Mouse (Mus musculus) spleen, embryonic (tissue): Measurements from ENCODE around the gene Atp6ap1.

ENCODE experiments used
- CTCF ChIA-PET: fragments of 350-600 bp; sonication (Branson Sonifier 250); formaldehyde crosslinking; loops from one replicate; lab custom pipeline; 2022; lab: Charles Lee

Atp6ap1 gene

GRCm38 (mm10) chrX:74299721-74300120 lies 2.8 kb downstream of the Atp6ap1 start:
- CTCF ChIA-PET = no interaction called here

- CTCF ChIA-PET = interaction anchor here (0.6 kb wide), 1 partner anchor 58 kb away, joined by 3 read pairs; no protein-coding TSS in a partner anchor
These were observed 8.2 kb downstream of the Atp6ap1 start, which contains the start of gene Gdi1 for GRCm38 (mm10) chrX:74304867-74305700. Gene Gdi1 (plus strand): TSS chrX:74304998.

GRCm38 (mm10) chrX:74312540-74313464 lies 15.9 kb downstream of the Atp6ap1 start, which contains the start of gene Fam50a:
Gene Fam50a (plus strand): TSS chrX:74313033.
- CTCF ChIA-PET = no interaction called here

- CTCF ChIA-PET = no interaction called here
These were observed 31.8 kb downstream of the Atp6ap1 start, which contains the start of gene Plxna3 for GRCm38 (mm10) chrX:74328725-74329161. Gene Plxna3 (plus strand): TSS chrX:74329066.

GRCm38 (mm10) chrX:74329215-74329671 lies 32.3 kb downstream of the Atp6ap1 start:
- CTCF ChIA-PET = interaction anchor here (0.5 kb wide), 1 partner anchor 584 kb away, joined by 3 read pairs; no protein-coding TSS in a partner anchor

- CTCF ChIA-PET = interaction anchor here (0.6 kb wide), 1 partner anchor 93 kb away, joined by 3 read pairs; no protein-coding TSS in a partner anchor
These were observed 33.5 kb downstream of the Atp6ap1 start for GRCm38 (mm10) chrX:74330166-74330930.

GRCm38 (mm10) chrX:74352645-74353466 lies 56.0 kb downstream of the Atp6ap1 start:
- CTCF ChIA-PET = no interaction called here

- CTCF ChIA-PET = no interaction called here
These were observed 56.5 kb downstream of the Atp6ap1 start, which contains the start of gene Lage3 for GRCm38 (mm10) chrX:74353467-74353770. Gene Lage3 (minus strand): TSS chrX:74353618.
